Mouse (Mus musculus) small intestine, adult 2 months (tissue): ENCODE data around the gene Atg9a.

ENCODE experiments used
- CTCF ChIP-seq: fragments of 200-500 bp; IDR thresholded peaks from 2 replicates; pipeline ENCODE4 v1.5.1; 2012; ENCODE audit warnings: low read depth, mild to moderate bottlenecking, control low read depth, inconsistent platforms, low read length, moderate library complexity, mixed read lengths; ENCODE audit not compliant: insufficient replicate concordance, insufficient read length; ENCODE audit errors: extremely low read depth
- POLR2A ChIP-seq: fragments of 200-500 bp; IDR thresholded peaks from 2 replicates; pipeline ENCODE4 v1.6.1; 2012; ENCODE audit warnings: low read depth, mild to moderate bottlenecking, control low read depth, inconsistent platforms, low read length, moderate library complexity

DNA sequence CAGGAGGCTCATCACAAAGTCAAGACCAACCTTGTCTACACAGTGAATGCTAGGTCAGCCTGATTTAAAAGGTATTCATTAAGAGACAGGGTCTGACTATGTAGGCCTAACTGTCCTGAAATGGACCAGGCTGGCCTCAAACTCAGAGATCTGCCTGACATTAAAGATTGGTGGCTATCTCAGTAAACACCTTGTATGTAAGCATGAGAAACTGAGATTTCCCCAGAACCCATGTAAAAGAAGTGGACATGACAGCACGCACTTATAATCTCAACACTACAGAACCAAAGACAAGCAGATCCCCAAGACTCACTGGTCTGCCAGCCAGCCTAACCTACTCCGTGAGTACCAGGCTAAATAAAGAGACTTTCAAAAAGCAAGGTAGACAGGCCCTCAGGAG lies 53.5 kb downstream of the Atg9a start:
- no peak for TF ChIP-seq CTCF
- TF ChIP-seq POLR2A = no peak
